21 mouse cellular contexts compared by ENCODE assay signal in genomic region chrX:53129501-53129900, GRCm38 (mm10).
DNase-seq lines count a peak whose midpoint lies in the region; ATAC-seq and TF ChIP-seq lines count a peak whose summit lies in the region.
"Had no signal": no experiment of that assay in that cellular context is flagged by ENCODE, and none has a peak within 500 bp of the region (broad histone marks: within the 10 kb centered on the region; RNA-seq: fewer than 3 reads in every experiment).

No protein-coding gene starts in this region.

- H3K9me3 ChIP-seq in limb, embryonic 14.5 days (ENCODE audit: control insufficient read depth, low read length) = no peaks in the 10 kb centered on the region
- no peaks in the 10 kb centered on the region for H3K9me3 ChIP-seq in limb, embryonic 10.5 days (replicated peaks)
- H3K9me3 ChIP-seq: forebrain, embryonic 12.5 days; G1E; heart, embryonic 12.5 days; hindbrain, embryonic 10.5 days; intestine, embryonic 15.5 days had no signal

- H3K4me3 ChIP-seq in limb, embryonic 14.5 days (replicated peaks; ENCODE audit: low read length) = no peak overlapping the region
- H3K4me3 ChIP-seq in limb, embryonic 10.5 days = no peak overlapping the region
- H3K4me3 ChIP-seq in embryonic fibroblast, embryonic 13.5 days (ENCODE audit: insufficient read depth, low read length) = no peak overlapping the region
- H3K4me3 ChIP-seq: forebrain, embryonic 12.5 days; heart, embryonic 12.5 days; hindbrain, embryonic 10.5 days; intestine, embryonic 15.5 days had no signal

- no peak overlapping the region for H3K9ac ChIP-seq in limb, embryonic 14.5 days (ENCODE audit: low read depth, low read length, severe bottlenecking)
- H3K9ac ChIP-seq: forebrain, embryonic 12.5 days; heart, embryonic 12.5 days; hindbrain, embryonic 14.5 days; intestine, embryonic 15.5 days had no signal

- no peaks in the 10 kb centered on the region for H3K36me3 ChIP-seq in limb, embryonic 14.5 days (ENCODE audit: control insufficient read depth, insufficient read depth, low read length)
- H3K36me3 ChIP-seq in limb, embryonic 10.5 days = no peaks in the 10 kb centered on the region
- H3K36me3 ChIP-seq: forebrain, embryonic 12.5 days; G1E; heart, embryonic 12.5 days; hindbrain, embryonic 10.5 days; intestine, embryonic 15.5 days had no signal

- no peak for TF ChIP-seq POLR2A in limb, embryonic 14.5 days (IDR thresholded peaks at IDR 0.05; ENCODE audit: borderline replicate concordance, extremely low read depth, insufficient read depth, insufficient read length)
- no peak for TF ChIP-seq POLR2A in embryonic fibroblast, embryonic 13.5 days (IDR thresholded peaks at IDR 0.05; ENCODE audit: low read depth, low read length)

- TF ChIP-seq CTCF in embryonic fibroblast, embryonic 13.5 days (IDR thresholded peaks at IDR 0.05; ENCODE audit: borderline replicate concordance, insufficient read depth, low read length) = no peak

- WGBS in limb, embryonic 14.5 days = 31% methylated on average over 2 of the region's 2 CpGs
- WGBS in limb, embryonic 10.5 days = 39% methylated on average over 2 of the region's 2 CpGs

- 0 out of 2 replicates have a peak overlapping the region, but pooled peaks have one; percentile 8 for H3K27ac ChIP-seq in limb, embryonic 14.5 days (replicated peaks; ENCODE audit: low read depth, low read length)
- H3K27ac ChIP-seq in limb, embryonic 10.5 days = no peak overlapping the region; the same call in 1 of the 2 replicates
- H3K27ac ChIP-seq in embryonic fibroblast, embryonic 13.5 days (ENCODE audit: insufficient read depth, low read length) = peak overlapping the region; percentile 26; the same call in 1 of the 2 replicates
- H3K27ac ChIP-seq: forebrain, embryonic 12.5 days; hindbrain, embryonic 10.5 days; hindbrain, embryonic 14.5 days; intestine, embryonic 15.5 days had no signal

- no peak overlapping the region for H3K4me2 ChIP-seq in limb, embryonic 14.5 days (replicated peaks; ENCODE audit: low read depth, low read length, severe bottlenecking)
- H3K4me2 ChIP-seq: forebrain, embryonic 12.5 days; heart, embryonic 12.5 days; hindbrain, embryonic 14.5 days; intestine, embryonic 15.5 days had no signal

- DNase-seq in limb, embryonic 14.5 days (ENCODE audit: low spot score) = no peak
- DNase-seq in limb, embryonic 10.5 days (ENCODE audit: low spot score) = no peak
- DNase-seq in 3T3-L1 (ENCODE audit: low read depth, low spot score) (peak; percentile 60), NIH3T3 (ENCODE audit: low read depth) (peak; percentile 74)
- DNase-seq in embryo, embryonic 10 days (ENCODE audit: low spot score) = no peak
- no peak for DNase-seq in kidney, postnatal 36 days
- DNase-seq: adrenal gland, adult 2 months; adrenal gland, postnatal 36 days; B cell, adult 2 months; cerebellum, adult 11 months; cerebellum, adult 8-10 months; gastrocnemius, postnatal 25 days had no signal

- no peak for ATAC-seq in limb, embryonic 14.5 days (ENCODE audit: low FRiP score, low read depth)
- ATAC-seq: CD4-positive, CD25-positive, alpha-beta regulatory T cell, adult 4 months; forebrain, embryonic 16.5 days; intestine, embryonic 15.5 days had no signal

- H3K4me1 ChIP-seq in limb, embryonic 14.5 days (ENCODE audit: control insufficient read depth, insufficient read depth, low read length) = peaks cover 10% of the 10 kb centered on the region; the same call in 1 of the 2 replicates
- peaks cover 27% of the 10 kb centered on the region for H3K4me1 ChIP-seq in limb, embryonic 10.5 days
- H3K4me1 ChIP-seq in embryonic fibroblast, embryonic 13.5 days (ENCODE audit: control insufficient read depth, insufficient read depth, low read length) = no peaks in the 10 kb centered on the region
- H3K4me1 ChIP-seq: forebrain, embryonic 12.5 days; hindbrain, embryonic 10.5 days; intestine, embryonic 15.5 days had no signal

- H3K27me3 ChIP-seq in limb, embryonic 14.5 days (ENCODE audit: control insufficient read depth, insufficient read depth, low read length) = no peaks in the 10 kb centered on the region
- peaks cover 55% of the 10 kb centered on the region for H3K27me3 ChIP-seq in limb, embryonic 10.5 days (ENCODE audit: low read depth, poor library complexity, severe bottlenecking)
- H3K27me3 ChIP-seq: forebrain, embryonic 12.5 days; heart, embryonic 12.5 days; intestine, embryonic 15.5 days had no signal

Comparison
In these comparisons a context has a peak if more than half of its experiments do, and no peak if none do; other contexts are left out.
1. DNase-seq: peak in 3T3-L1 (single experiment) and NIH3T3 (single experiment); none in limb, embryonic 14.5 days (single experiment), limb, embryonic 10.5 days (single experiment), embryo, embryonic 10 days (single experiment) and kidney, postnatal 36 days (0 of 2).